Mouse (Mus musculus): ENCODE data around the gene Tlk1. TPM values are rescaled to one million over a fixed set of nuclear protein-coding genes. Genes with fewer than 3 reads are reported as not detected.

Gene Tlk1
- polyA plus RNA-seq, 1 experiment from 2014 or later = 39.4 TPM

- no peak overlapping the region for H3K4me3 ChIP-seq (ENCODE audit: low read depth, low read length)
- H3K9me3 ChIP-seq (replicated peaks; ENCODE audit: control insufficient read depth, low read length) = no peaks in the 10 kb centered on the region
- no peak overlapping the region for H3K4me2 ChIP-seq
- no peak overlapping the region for H3K9ac ChIP-seq (ENCODE audit: low read depth, low read length)
- no peak overlapping the region for H3K27ac ChIP-seq (ENCODE audit: low read depth, low read length)
- 94% methylated on average over 21 of the region's 21 CpGs for WGBS (ENCODE audit: insufficient replicate concordance)
- no peaks in the 10 kb centered on the region for H3K27me3 ChIP-seq (ENCODE audit: control insufficient read depth, insufficient read depth, low read length)
- no peak for ATAC-seq (replicated peaks; ENCODE audit: insufficient number of reproducible peaks, low FRiP score, low TSS enrichment)
- peaks cover 39% of the 10 kb centered on the region for H3K36me3 ChIP-seq (ENCODE audit: control insufficient read depth, insufficient read depth, low read length)
- H3K4me1 ChIP-seq (ENCODE audit: control insufficient read depth, insufficient read depth, low read length) = no peaks in the 10 kb centered on the region
These were observed 137.0 kb downstream of the Tlk1 start for GRCm38 (mm10) chr2:70688454-70689078.

- Histone ChIP-seq H3K9me3 (replicated peaks; ENCODE audit: control insufficient read depth, low read length) (no peaks in the 10 kb centered on the region), H3K27ac (ENCODE audit: low read depth, low read length) (no peak overlapping the region), H3K9ac (ENCODE audit: low read depth, low read length) (no peak overlapping the region), H3K4me2 (no peak overlapping the region), H3K4me1 (ENCODE audit: control insufficient read depth, insufficient read depth, low read length) (no peaks in the 10 kb centered on the region), H3K36me3 (ENCODE audit: control insufficient read depth, insufficient read depth, low read length) (peaks cover 34% of the 10 kb centered on the region), H3K4me3 (ENCODE audit: low read depth, low read length) (no peak overlapping the region), H3K27me3 (ENCODE audit: control insufficient read depth, insufficient read depth, low read length) (no peaks in the 10 kb centered on the region)
- WGBS (ENCODE audit: insufficient replicate concordance) = 82% methylated on average over 2 of the region's 2 CpGs
- no peak for ATAC-seq (replicated peaks; ENCODE audit: insufficient number of reproducible peaks, low FRiP score, low TSS enrichment)
These were observed 143.2 kb downstream of the Tlk1 start for GRCm38 (mm10) chr2:70682324-70682723.

DNA sequence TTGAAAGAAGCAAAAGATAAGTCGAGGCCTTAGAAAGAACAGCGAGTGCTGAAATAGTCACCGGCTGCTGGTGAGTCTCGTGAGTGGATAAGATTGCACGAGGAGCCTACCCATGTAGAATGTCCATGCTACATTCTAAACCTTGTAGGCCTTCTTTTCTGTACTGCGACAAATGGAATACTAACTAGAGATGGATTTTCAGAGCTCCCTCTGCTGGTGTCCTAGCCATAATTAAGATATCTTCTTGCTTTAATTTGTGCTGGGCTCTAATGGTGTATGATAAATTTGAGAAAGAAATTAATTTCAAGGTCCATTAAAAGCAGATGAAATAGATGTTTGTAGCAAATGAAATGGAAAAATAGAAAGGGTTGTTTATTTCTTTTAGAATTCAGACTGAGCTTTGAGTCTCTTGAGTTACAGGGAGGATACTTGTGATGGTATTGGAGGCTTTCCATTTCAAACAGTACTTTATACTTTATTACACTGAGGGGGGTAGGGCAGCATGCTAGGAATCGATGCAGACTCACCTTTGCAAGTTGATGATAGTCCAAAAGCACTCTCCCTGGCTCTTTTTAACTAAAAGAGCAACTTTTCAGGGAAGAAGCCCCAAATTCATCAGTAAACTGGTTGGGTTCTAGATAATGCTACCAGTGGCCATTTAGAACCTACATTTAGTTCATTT, 151.9 kb downstream of the Tlk1 start:
- Histone ChIP-seq H3K9me3 (replicated peaks; ENCODE audit: control insufficient read depth, low read length) (no peaks in the 10 kb centered on the region), H3K4me1 (ENCODE audit: control insufficient read depth, insufficient read depth, low read length) (peaks cover 3% of the 10 kb centered on the region), H3K4me2 (no peak overlapping the region), H3K4me3 (ENCODE audit: low read depth, low read length) (no peak overlapping the region), H3K27ac (ENCODE audit: low read depth, low read length) (no peak overlapping the region), H3K36me3 (ENCODE audit: control insufficient read depth, insufficient read depth, low read length) (peaks cover 4% of the 10 kb centered on the region), H3K9ac (ENCODE audit: low read depth, low read length) (no peak overlapping the region), H3K27me3 (ENCODE audit: control insufficient read depth, insufficient read depth, low read length) (no peaks in the 10 kb centered on the region)
- no peak for ATAC-seq (replicated peaks; ENCODE audit: insufficient number of reproducible peaks, low FRiP score, low TSS enrichment)
- WGBS (ENCODE audit: insufficient replicate concordance) = 64% methylated on average over 7 of the region's 7 CpGs

GRCm38 (mm10) chr2:70672476-70672875, 153.1 kb downstream of the Tlk1 start:
- no peaks in the 10 kb centered on the region for H3K9me3 ChIP-seq (replicated peaks; ENCODE audit: control insufficient read depth, low read length)
- no peak for ATAC-seq (replicated peaks; ENCODE audit: insufficient number of reproducible peaks, low FRiP score, low TSS enrichment)
- peaks cover 3% of the 10 kb centered on the region for H3K4me1 ChIP-seq (ENCODE audit: control insufficient read depth, insufficient read depth, low read length)
- WGBS (ENCODE audit: insufficient replicate concordance) = 83% methylated on average over 2 of the region's 2 CpGs
- H3K9ac ChIP-seq (ENCODE audit: low read depth, low read length) = no peak overlapping the region
- no peak overlapping the region for H3K4me3 ChIP-seq (ENCODE audit: low read depth, low read length)
- H3K36me3 ChIP-seq (ENCODE audit: control insufficient read depth, insufficient read depth, low read length) = no peaks in the 10 kb centered on the region
- H3K27me3 ChIP-seq (ENCODE audit: control insufficient read depth, insufficient read depth, low read length) = no peaks in the 10 kb centered on the region
- H3K27ac ChIP-seq (ENCODE audit: low read depth, low read length) = no peak overlapping the region
- H3K4me2 ChIP-seq = no peak overlapping the region

- no peak for ATAC-seq (replicated peaks; ENCODE audit: insufficient number of reproducible peaks, low FRiP score, low TSS enrichment)
- Histone ChIP-seq H3K27me3 (ENCODE audit: control insufficient read depth, insufficient read depth, low read length) (no peaks in the 10 kb centered on the region), H3K27ac (ENCODE audit: low read depth, low read length) (no peak overlapping the region), H3K9ac (ENCODE audit: low read depth, low read length) (no peak overlapping the region), H3K4me3 (ENCODE audit: low read depth, low read length) (no peak overlapping the region), H3K36me3 (ENCODE audit: control insufficient read depth, insufficient read depth, low read length) (no peaks in the 10 kb centered on the region), H3K9me3 (replicated peaks; ENCODE audit: control insufficient read depth, low read length) (no peaks in the 10 kb centered on the region), H3K4me1 (ENCODE audit: control insufficient read depth, insufficient read depth, low read length) (peaks cover 3% of the 10 kb centered on the region; the same call in 1 of the 2 replicates), H3K4me2 (no peak overlapping the region)
- WGBS (ENCODE audit: insufficient replicate concordance) = 31% methylated on average over 2 of the region's 2 CpGs
These were observed 155.6 kb downstream of the Tlk1 start for GRCm38 (mm10) chr2:70669896-70670295.

GRCm38 (mm10) chr2:70669241-70669640, 156.3 kb downstream of the Tlk1 start:
- H3K9me3 ChIP-seq (replicated peaks; ENCODE audit: control insufficient read depth, low read length) = no peaks in the 10 kb centered on the region
- H3K36me3 ChIP-seq (ENCODE audit: control insufficient read depth, insufficient read depth, low read length) = no peaks in the 10 kb centered on the region
- H3K27me3 ChIP-seq (ENCODE audit: control insufficient read depth, insufficient read depth, low read length) = no peaks in the 10 kb centered on the region
- H3K4me3 ChIP-seq (ENCODE audit: low read depth, low read length) = no peak overlapping the region
- ATAC-seq (replicated peaks; ENCODE audit: insufficient number of reproducible peaks, low FRiP score, low TSS enrichment) = no peak
- WGBS (ENCODE audit: insufficient replicate concordance) = 81% methylated on average over 2 of the region's 2 CpGs
- H3K4me2 ChIP-seq = no peak overlapping the region
- no peak overlapping the region for H3K27ac ChIP-seq (ENCODE audit: low read depth, low read length)
- no peak overlapping the region for H3K9ac ChIP-seq (ENCODE audit: low read depth, low read length)
- peaks cover 3% of the 10 kb centered on the region; the same call in 1 of the 2 replicates for H3K4me1 ChIP-seq (ENCODE audit: control insufficient read depth, insufficient read depth, low read length)

DNA sequence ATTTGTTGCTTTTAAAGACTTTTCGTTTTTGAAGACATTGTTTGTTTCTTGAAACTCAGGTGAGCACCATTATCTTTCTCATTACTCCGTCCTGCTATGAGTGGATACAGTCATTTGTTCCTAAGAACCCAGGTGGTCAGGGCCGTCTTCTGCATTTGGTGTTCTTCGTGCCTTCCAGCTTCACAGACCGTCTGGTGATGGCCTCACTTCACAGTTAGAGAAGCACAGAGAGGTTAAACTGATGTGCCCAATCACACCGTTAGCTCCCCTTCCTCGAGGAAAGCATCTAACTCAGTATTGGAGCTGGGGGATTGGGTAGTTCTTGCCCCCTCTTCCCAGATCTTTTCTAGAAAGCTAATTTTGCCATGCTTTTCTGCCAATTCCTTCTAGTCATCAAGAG, 158.5 kb downstream of the Tlk1 start:
- WGBS (ENCODE audit: insufficient replicate concordance) = 88% methylated on average over 7 of the region's 7 CpGs
- Histone ChIP-seq H3K4me2 (no peak overlapping the region), H3K4me3 (ENCODE audit: low read depth, low read length) (no peak overlapping the region), H3K9ac (ENCODE audit: low read depth, low read length) (no peak overlapping the region), H3K9me3 (replicated peaks; ENCODE audit: control insufficient read depth, low read length) (no peaks in the 10 kb centered on the region), H3K27me3 (ENCODE audit: control insufficient read depth, insufficient read depth, low read length) (no peaks in the 10 kb centered on the region), H3K4me1 (ENCODE audit: control insufficient read depth, insufficient read depth, low read length) (peaks cover 10% of the 10 kb centered on the region), H3K27ac (ENCODE audit: low read depth, low read length) (no peak overlapping the region), H3K36me3 (ENCODE audit: control insufficient read depth, insufficient read depth, low read length) (no peaks in the 10 kb centered on the region)
- ATAC-seq (replicated peaks; ENCODE audit: insufficient number of reproducible peaks, low FRiP score, low TSS enrichment) = no peak

DNA sequence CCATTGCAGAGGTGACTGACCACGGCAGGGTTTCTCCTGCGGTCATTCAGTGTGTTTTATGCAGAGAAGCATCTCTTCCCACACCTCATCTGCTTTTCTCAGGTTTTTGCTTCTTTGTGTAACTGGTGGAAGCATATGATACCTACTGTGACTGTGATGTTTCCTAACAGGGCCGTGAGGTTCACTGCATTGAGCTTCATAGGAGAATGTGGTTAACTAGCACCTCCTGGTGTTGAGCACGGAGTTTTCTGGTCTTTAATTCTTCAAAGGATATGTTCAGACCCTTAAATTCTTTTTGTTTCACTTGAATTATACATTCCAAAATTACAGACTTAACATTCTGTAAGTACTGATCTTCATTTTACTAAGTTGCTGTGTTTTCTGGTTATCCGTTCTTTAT, 161.8 kb downstream of the Tlk1 start:
- H3K27ac ChIP-seq (ENCODE audit: low read depth, low read length) = no peak overlapping the region
- peaks cover 8% of the 10 kb centered on the region; the same call in 1 of the 2 replicates for H3K4me1 ChIP-seq (ENCODE audit: control insufficient read depth, insufficient read depth, low read length)
- H3K4me2 ChIP-seq = no peak overlapping the region
- no peaks in the 10 kb centered on the region for H3K9me3 ChIP-seq (replicated peaks; ENCODE audit: control insufficient read depth, low read length)
- H3K9ac ChIP-seq (ENCODE audit: low read depth, low read length) = no peak overlapping the region
- WGBS (ENCODE audit: insufficient replicate concordance) = 69% methylated on average over 5 of the region's 5 CpGs
- ATAC-seq (replicated peaks; ENCODE audit: insufficient number of reproducible peaks, low FRiP score, low TSS enrichment) = no peak
- no peak overlapping the region for H3K4me3 ChIP-seq (ENCODE audit: low read depth, low read length)
- no peaks in the 10 kb centered on the region for H3K36me3 ChIP-seq (ENCODE audit: control insufficient read depth, insufficient read depth, low read length)
- H3K27me3 ChIP-seq (ENCODE audit: control insufficient read depth, insufficient read depth, low read length) = no peaks in the 10 kb centered on the region

Data from heart, embryonic 11.5 days (tissue).